Mouse (Mus musculus) liver, adult 2 months (tissue): ENCODE results near the gene Kcnd2. TPM values are rescaled to one million over a fixed set of nuclear protein-coding genes. Genes with fewer than 3 reads are reported as not detected.

Experiments used
- DNase-seq: peaks from one replicate; pipeline ENCODE4 v3.0.0-alpha.2; 2011; ENCODE audit warnings: low read depth, low spot score; ENCODE audit errors: extremely low read depth
- H3K27ac ChIP-seq: fragments of 200-500 bp; replicated peaks from 2 replicates; pipeline ENCODE4 v1.5.1; 2012; ENCODE audit warnings: low read depth, mild to moderate bottlenecking, control low read depth, inconsistent platforms, low read length; ENCODE audit not compliant: insufficient read depth
- H3K27me3 ChIP-seq: fragments of 200-500 bp; 2 replicates; pipeline ENCODE4 v1.6.1; 2012; ENCODE audit warnings: mild to moderate bottlenecking, moderate library complexity, low read length, inconsistent platforms; ENCODE audit not compliant: control insufficient read depth, insufficient read depth
- H3K36me3 ChIP-seq: fragments of 200-500 bp; 2 replicates; pipeline ENCODE4 v1.6.1; 2012; ENCODE audit warnings: low read length, inconsistent platforms; ENCODE audit not compliant: control insufficient read depth, insufficient read depth
- H3K4me1 ChIP-seq: fragments of 200-500 bp; 2 replicates; pipeline ENCODE4 v1.6.1; 2011; ENCODE audit warnings: low read length; ENCODE audit not compliant: control insufficient read depth, insufficient read depth
- H3K4me3 ChIP-seq: fragments of 200-500 bp; 2 replicates; pipeline ENCODE4 v1.5.1; 2011; ENCODE audit warnings: low read depth, mild to moderate bottlenecking, control low read depth, low read length, moderate library complexity; ENCODE audit not compliant: insufficient read depth
- H3K79me2 ChIP-seq: fragments of 200-500 bp; 2 replicates; pipeline ENCODE4 v1.6.1; 2012; ENCODE audit warnings: inconsistent platforms, mild to moderate bottlenecking, low read length, moderate library complexity; ENCODE audit not compliant: control insufficient read depth, insufficient read depth
- H3K9ac ChIP-seq: fragments of 200-500 bp; 2 replicates; pipeline ENCODE4 v1.6.1; 2012; ENCODE audit warnings: low read depth, mild to moderate bottlenecking, control low read depth, inconsistent platforms, low read length
- CTCF ChIP-seq: fragments of 200-500 bp; IDR thresholded peaks from 2 replicates; pipeline ENCODE4 v1.5.1; 2011; ENCODE audit warnings: low read depth, low read length, control low read depth
- POLR2A ChIP-seq: fragments of 200-500 bp; IDR thresholded peaks from 2 replicates; pipeline ENCODE4 v1.6.1; 2011; ENCODE audit warnings: low read length, control low read depth; ENCODE audit not compliant: insufficient read depth; ENCODE audit errors: extremely low read depth
- WGBS: fragments of 180-500 bp; shearing (Covaris S2); methylation state at CpG from one replicate; pipeline ENCODE4 v1.1.7; 2018; 5-methylcytosine and 5-hydroxymethylcytosine counted together
- polyA plus RNA-seq: library from polyadenylated mRNA; depleted of rRNA; stranded (reverse); fragments of >200 nt; gene quantifications from 2 replicates; pipeline ENCODE4 v1.2.3, GENCODE M21; 2012; rRNA removed
- total RNA-seq: library from RNA; depleted of rRNA; stranded (reverse); fragments of >200 nt; gene quantifications from 2 replicates; pipeline ENCODE4 v1.2.3, GENCODE M21; 2014; rRNA removed

Gene Kcnd2
- total RNA-seq (under 0.01 TPM in 2 replicates), polyA plus RNA-seq (not detected in 2 replicates)

GRCm38 (mm10) chr6:21215491-21216191, at the start of gene Kcnd2:
Gene Kcnd2 (plus strand): TSS chr6:21215503.
- WGBS, result 13% methylated on average over 34 of the region's 34 CpGs
- H3K27me3 ChIP-seq, result peaks cover 14% of the 10 kb centered on the region; the same call in 1 of the 2 replicates
- no peak for TF ChIP-seq POLR2A
- H3K4me3 ChIP-seq, result no peak within 1 kb of the TSS; the same call in 1 of the 2 replicates
- H3K4me1 ChIP-seq, result peaks cover 5% of the 10 kb centered on the region; the same call in 1 of the 2 replicates
- H3K36me3 ChIP-seq, result no peaks in the 10 kb centered on the region
- no peak within 1 kb of the TSS for H3K9ac ChIP-seq
- DNase-seq, result no peak
- no peak within 1 kb of the TSS for H3K27ac ChIP-seq
- no peaks in the 10 kb centered on the region for H3K79me2 ChIP-seq

DNA sequence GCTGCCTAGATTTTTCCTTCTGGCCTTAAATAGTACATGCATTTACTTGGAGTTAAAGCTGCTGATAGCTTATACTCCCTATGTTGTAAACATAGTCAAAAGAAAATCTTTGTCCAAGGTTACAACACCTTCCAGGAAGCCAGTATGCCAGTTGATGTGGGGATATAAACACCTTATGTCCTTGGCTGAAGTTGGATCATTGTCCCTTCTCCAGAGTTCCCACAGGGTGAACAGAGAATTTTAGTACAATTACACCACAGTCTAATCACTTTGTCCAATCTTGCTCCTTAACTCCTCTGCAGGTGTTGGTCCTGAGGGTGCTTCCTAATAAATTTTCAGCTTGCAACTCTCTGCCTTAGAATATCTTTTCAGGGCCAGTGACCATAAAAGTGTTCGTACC, 48.7 kb upstream of the Kcnd2 start:
- Histone ChIP-seq H3K4me3 (no peak overlapping the region), H3K9ac (no peak overlapping the region), H3K4me1 (no peaks in the 10 kb centered on the region), H3K27ac (no peak overlapping the region), H3K79me2 (no peaks in the 10 kb centered on the region), H3K27me3 (no peaks in the 10 kb centered on the region), H3K36me3 (no peaks in the 10 kb centered on the region)
- WGBS, result 50% methylated on average over 1 of the region's 1 CpGs
- TF ChIP-seq CTCF (no peak), POLR2A (no peak)
- no peak for DNase-seq

- Histone ChIP-seq H3K4me1 (no peaks in the 10 kb centered on the region), H3K36me3 (no peaks in the 10 kb centered on the region), H3K27me3 (no peaks in the 10 kb centered on the region), H3K79me2 (no peaks in the 10 kb centered on the region), H3K27ac (no peak overlapping the region), H3K9ac (no peak overlapping the region), H3K4me3 (no peak overlapping the region)
- WGBS, result 62% methylated on average over 2 of the region's 2 CpGs
- TF ChIP-seq CTCF, result no peak
- TF ChIP-seq POLR2A, result no peak
- no peak for DNase-seq
These were observed 20.0 kb upstream of the Kcnd2 start for GRCm38 (mm10) chr6:21195341-21195740.

- TF ChIP-seq CTCF, result 0 out of 2 replicates have a peak, but pooled peaks have one; percentile 11
- TF ChIP-seq POLR2A, result no peak
- peaks cover 5% of the 10 kb centered on the region; the same call in 1 of the 2 replicates for H3K4me1 ChIP-seq
- H3K79me2 ChIP-seq, result no peaks in the 10 kb centered on the region
- DNase-seq, result peak; percentile 25
- no peak overlapping the region for H3K4me3 ChIP-seq
- H3K27ac ChIP-seq, result no peak overlapping the region
- WGBS, result 2% methylated on average over 29 of the region's 29 CpGs
- H3K9ac ChIP-seq, result no peak overlapping the region
- no peaks in the 10 kb centered on the region for H3K36me3 ChIP-seq
- peaks cover 14% of the 10 kb centered on the region; the same call in 1 of the 2 replicates for H3K27me3 ChIP-seq
These were observed 1.2 kb upstream of the Kcnd2 start for GRCm38 (mm10) chr6:21213865-21214672.

DNA sequence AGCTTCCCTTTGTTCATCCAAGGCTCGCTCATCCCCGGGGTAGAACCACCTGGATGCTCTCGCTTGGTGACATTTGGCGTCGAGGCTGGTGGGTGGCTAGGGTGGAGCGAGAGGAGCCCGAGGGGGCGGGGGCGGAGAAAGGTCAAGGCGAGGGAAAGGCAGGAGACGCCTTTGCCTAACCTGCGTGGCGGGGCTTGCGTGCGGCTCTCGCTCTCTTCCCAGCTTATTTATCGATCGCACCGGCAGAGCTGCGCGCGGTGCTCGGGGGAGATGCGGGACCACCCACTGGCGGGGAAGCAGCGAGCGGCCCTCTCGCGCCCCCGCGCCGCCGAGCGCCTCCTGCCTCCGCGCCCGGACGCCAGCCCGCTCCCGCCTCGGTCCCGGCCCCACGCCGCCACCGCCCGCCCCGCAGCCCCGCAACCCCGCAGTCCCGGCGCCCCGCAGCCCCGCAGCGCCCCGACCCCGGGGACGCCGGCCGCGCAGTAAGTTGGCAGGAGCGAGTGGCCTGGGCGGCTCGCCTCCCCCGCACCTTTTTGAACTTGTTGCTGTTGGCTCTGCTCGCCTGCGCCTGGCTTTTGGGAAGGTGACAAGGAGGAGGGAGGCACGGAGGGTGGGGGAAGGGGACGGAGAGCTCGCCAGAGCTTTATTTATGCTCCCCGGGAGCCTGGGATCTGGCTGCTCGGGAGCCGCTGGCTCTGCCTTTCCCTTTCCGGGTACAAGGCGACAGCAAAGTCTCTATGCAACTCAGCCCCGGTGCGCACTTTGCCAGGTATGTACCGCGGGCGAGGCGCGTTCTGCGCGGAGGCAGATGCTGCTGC, 421 bp upstream of the Kcnd2 start:
- Histone ChIP-seq H3K79me2 (no peaks in the 10 kb centered on the region), H3K36me3 (no peaks in the 10 kb centered on the region), H3K4me1 (peaks cover 5% of the 10 kb centered on the region; the same call in 1 of the 2 replicates), H3K9ac (no peak overlapping the region), H3K27me3 (peaks cover 14% of the 10 kb centered on the region; the same call in 1 of the 2 replicates), H3K4me3 (no peak overlapping the region; the same call in 1 of the 2 replicates), H3K27ac (no peak overlapping the region)
- WGBS, result 1% methylated on average over 64 of the region's 83 CpGs
- no peak for TF ChIP-seq CTCF
- DNase-seq, result no peak
